Mouse (Mus musculus) stomach, embryonic 14.5 days (tissue): ENCODE measurements around the gene Arhgef3. TPM values are rescaled to one million over a fixed set of nuclear protein-coding genes. Genes with fewer than 3 reads are reported as not detected.
"Not testable (repeated sequence)": the region's sequence is repeated elsewhere in the genome, so short reads cannot be mapped to it uniquely, and the experiment has no call there.

Source experiments
- ATAC-seq: fragments of 200-750 bp; cut with Nextera tagmentation; 2 replicates; pipeline ENCODE4 v1.8.0; 2017; ENCODE audit warnings: low read depth, moderate TSS enrichment; ENCODE audit not compliant: insufficient number of reproducible peaks, insufficient read depth, low FRiP score
- H3K27ac ChIP-seq: fragments of 300-500 bp; sonication (generic); 2 replicates; pipeline ENCODE4 v1.5.1; 2014; ENCODE audit warnings: mild to moderate bottlenecking, low read length, moderate library complexity, mixed read lengths
- H3K27me3 ChIP-seq: fragments of 300-500 bp; sonication (generic); 2 replicates; pipeline ENCODE4 v1.6.1; 2014; ENCODE audit warnings: low read length, control low read depth, mixed read lengths; ENCODE audit not compliant: control insufficient read depth, insufficient read depth
- H3K36me3 ChIP-seq: fragments of 300-500 bp; sonication (generic); 2 replicates; pipeline ENCODE4 v1.6.1; 2014; ENCODE audit warnings: mild to moderate bottlenecking, control low read depth, low read length, moderate library complexity, mixed read lengths; ENCODE audit not compliant: control insufficient read depth, insufficient read depth
- H3K4me1 ChIP-seq: fragments of 300-500 bp; sonication (generic); 2 replicates; pipeline ENCODE4 v1.6.1; 2014; ENCODE audit warnings: low read length, control low read depth, mixed read lengths; ENCODE audit not compliant: control insufficient read depth, insufficient read depth
- H3K4me2 ChIP-seq: fragments of 300-500 bp; sonication (generic); replicated peaks from 2 replicates; pipeline ENCODE4 v1.6.1; 2014; ENCODE audit warnings: low read depth, low read length, control low read depth
- H3K4me3 ChIP-seq: fragments of 300-500 bp; sonication (generic); 2 replicates; pipeline ENCODE4 v1.5.1; 2014; ENCODE audit warnings: low read depth, low read length, control low read depth
- H3K9ac ChIP-seq: fragments of 300-500 bp; sonication (generic); replicated peaks from 2 replicates; pipeline ENCODE4 v1.6.1; 2014; ENCODE audit warnings: low read depth, mild to moderate bottlenecking, control low read depth, low read length, moderate library complexity, mixed read lengths
- H3K9me3 ChIP-seq: fragments of 300-500 bp; sonication (generic); 2 replicates; pipeline ENCODE4 v1.6.1; 2016; ENCODE audit warnings: low read depth, low read length, control low read depth; ENCODE audit not compliant: control insufficient read depth
- WGBS: fragments of 180-500 bp; shearing (Covaris S2); extraction: QIAGEN DNeasy Blood & Tissue Kit; methylation state at CpG from one replicate; pipeline ENCODE4 v1.1.7; 2014; 5-methylcytosine and 5-hydroxymethylcytosine counted together
- polyA plus RNA-seq: library from polyadenylated mRNA; unstranded; fragments of >200 nt; fragmentation: Nextera tagmentation; extraction: Ambion mirVana; gene quantifications from 2 replicates; pipeline ENCODE4 v1.2.1, GENCODE M21; 2014

Gene Arhgef3
- polyA plus RNA-seq, 1 experiment from 2014 or later, result 16.4 TPM

DNA sequence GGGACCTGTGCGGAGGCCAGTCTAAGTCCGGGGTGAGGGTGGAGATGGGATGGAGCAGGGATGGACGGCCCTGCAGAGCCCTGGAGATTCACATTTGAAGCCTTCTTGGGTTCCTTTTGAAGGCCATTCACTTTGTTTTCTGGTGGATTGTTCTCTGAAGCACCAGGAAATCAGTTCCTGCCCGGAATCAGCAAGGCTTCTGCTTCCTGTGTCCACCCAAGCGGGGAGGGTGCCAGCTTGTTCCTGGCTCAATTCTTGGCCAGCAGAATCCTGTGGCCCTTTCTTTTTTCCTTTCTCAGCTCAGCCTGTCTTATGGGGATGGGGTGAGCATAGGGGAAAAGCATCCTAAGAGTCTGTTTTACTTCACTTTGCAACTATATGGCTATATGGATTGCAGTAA is 131.7 kb downstream of the Arhgef3 start:
- H3K4me1 ChIP-seq, result no peaks in the 10 kb centered on the region
- no peak for ATAC-seq
- H3K4me2 ChIP-seq, result no peak overlapping the region
- no peak overlapping the region for H3K9ac ChIP-seq
- H3K27me3 ChIP-seq, result no peaks in the 10 kb centered on the region
- no peaks in the 10 kb centered on the region for H3K9me3 ChIP-seq
- H3K36me3 ChIP-seq, result no peaks in the 10 kb centered on the region
- 95% methylated on average over 5 of the region's 5 CpGs for WGBS
- H3K27ac ChIP-seq, result no peak overlapping the region
- no peak overlapping the region for H3K4me3 ChIP-seq

DNA sequence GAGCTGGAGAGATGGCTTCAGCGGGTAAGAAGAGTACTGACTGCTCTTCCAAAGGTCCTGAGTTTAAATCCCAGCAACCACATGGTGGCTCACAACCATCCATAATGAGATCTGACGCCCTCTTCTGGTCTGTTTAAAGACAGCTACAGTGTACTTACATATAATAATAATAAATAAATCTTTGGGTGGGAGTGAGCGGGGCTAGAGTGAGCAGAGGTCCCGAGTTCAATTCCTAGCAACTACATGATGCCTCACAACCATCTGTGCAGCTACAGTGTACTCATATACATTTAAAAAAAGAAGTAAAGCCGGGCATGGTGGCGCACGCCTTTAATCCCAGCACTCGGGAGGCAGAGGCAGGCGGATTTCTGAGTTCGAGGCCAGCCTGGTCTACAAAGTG is 132.2 kb downstream of the Arhgef3 start:
- not testable (repeated sequence) for H3K27me3 ChIP-seq, H3K36me3 ChIP-seq, H3K4me3 ChIP-seq, H3K4me2 ChIP-seq, H3K27ac ChIP-seq, ATAC-seq, H3K4me1 ChIP-seq, H3K9me3 ChIP-seq, H3K9ac ChIP-seq
- 89% methylated on average over 9 of the region's 10 CpGs for WGBS

DNA sequence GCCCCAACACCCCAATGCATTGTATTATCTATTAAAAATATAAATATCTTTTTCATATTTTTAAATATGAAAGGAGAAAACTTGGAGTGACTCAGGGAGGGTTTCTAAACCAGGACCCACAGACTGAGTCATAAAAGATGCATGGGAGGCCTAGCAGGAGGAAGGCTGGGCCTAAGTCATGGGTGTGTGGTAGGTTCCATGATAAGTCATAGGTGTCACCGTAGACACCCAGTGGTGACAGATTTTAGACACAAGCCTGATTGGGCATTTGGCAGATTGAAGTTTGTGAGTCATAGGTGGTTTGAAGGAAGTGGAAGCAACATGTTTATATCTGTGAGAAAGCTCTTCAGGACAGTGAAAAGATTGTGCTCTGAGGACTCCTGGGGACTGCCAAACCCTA is 134.4 kb downstream of the Arhgef3 start:
- H3K9me3 ChIP-seq, result no peaks in the 10 kb centered on the region
- 92% methylated on average over 1 of the region's 1 CpGs for WGBS
- H3K27ac ChIP-seq, result no peak overlapping the region
- no peaks in the 10 kb centered on the region for H3K36me3 ChIP-seq
- H3K4me3 ChIP-seq, result no peak overlapping the region
- no peak for ATAC-seq
- no peaks in the 10 kb centered on the region for H3K4me1 ChIP-seq
- H3K4me2 ChIP-seq, result no peak overlapping the region
- H3K9ac ChIP-seq, result no peak overlapping the region
- H3K27me3 ChIP-seq, result no peaks in the 10 kb centered on the region

DNA sequence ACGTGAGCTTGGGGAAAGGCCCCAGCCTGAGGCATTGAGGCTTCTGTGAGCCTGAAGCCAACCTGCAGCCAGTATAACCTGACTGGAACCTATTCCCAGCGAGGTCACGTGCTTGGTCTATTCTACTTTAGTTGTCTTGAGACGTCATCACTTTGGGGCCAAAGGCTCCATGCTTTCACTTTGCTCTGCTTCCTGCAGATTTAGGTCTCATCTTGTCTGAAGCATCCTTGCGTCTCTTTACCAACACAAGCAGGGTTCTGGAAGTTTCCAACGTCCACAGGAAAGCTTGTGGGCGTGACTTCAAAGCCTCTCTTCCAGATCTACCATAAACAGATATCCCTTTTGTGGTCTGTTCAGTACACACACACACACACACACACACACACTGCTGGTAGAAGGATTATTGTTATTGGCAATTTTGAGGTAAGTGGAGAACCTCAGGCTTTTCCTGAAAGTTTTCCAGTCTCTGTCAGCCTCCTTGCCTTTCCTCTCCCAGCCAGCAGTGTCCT is 135.6 kb downstream of the Arhgef3 start:
- 68% methylated on average over 7 of the region's 7 CpGs for WGBS
- H3K27ac ChIP-seq, result no peak overlapping the region
- ATAC-seq, result no peak
- no peaks in the 10 kb centered on the region for H3K9me3 ChIP-seq
- H3K27me3 ChIP-seq, result no peaks in the 10 kb centered on the region
- H3K4me3 ChIP-seq, result no peak overlapping the region
- no peak overlapping the region for H3K4me2 ChIP-seq
- no peak overlapping the region for H3K9ac ChIP-seq
- no peaks in the 10 kb centered on the region for H3K36me3 ChIP-seq
- H3K4me1 ChIP-seq, result no peaks in the 10 kb centered on the region

DNA sequence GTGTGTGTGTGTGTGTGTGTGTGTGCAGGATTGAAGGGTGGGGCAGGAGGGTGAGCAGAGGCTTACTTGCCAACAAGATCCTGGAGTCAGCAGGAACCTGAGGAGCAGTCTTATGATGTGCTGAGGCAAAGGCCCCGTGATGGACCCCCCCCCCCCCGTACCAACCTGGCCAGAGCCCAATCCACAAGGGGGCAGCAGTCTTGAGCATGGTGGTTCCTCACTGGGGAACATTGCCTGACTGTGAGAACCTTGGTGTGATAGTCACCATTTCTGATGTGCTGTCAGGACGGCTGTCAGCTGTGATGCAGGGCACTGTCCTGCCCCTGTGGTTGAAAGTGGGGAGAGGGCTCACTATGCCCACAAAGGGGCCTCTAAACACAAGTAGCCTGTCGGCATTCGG is 138.7 kb downstream of the Arhgef3 start:
- 85% methylated on average over 5 of the region's 5 CpGs for WGBS
- H3K27ac ChIP-seq, result no peak overlapping the region

DNA sequence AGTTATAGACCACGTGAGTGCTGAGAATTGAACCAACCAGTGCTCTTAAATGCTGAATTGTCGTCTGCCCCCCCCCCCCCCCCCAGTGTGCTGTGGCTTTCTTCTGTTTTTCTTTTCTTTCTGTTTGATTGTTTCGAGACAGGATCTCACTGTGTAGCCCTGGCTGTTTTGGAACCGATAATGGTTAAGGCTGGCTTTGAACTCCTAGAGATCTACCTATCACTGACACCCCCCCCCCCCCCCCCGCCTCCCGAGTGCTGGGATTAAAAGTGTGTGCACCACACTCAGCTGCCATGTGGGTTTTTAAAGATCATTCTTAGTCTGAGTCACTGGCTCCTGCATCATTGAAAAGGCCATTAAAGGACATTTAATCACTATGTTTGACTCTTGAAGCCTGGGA is 147.7 kb downstream of the Arhgef3 start:
- no peak overlapping the region for H3K27ac ChIP-seq
- no peak overlapping the region for H3K4me3 ChIP-seq
- no peak for ATAC-seq
- no peaks in the 10 kb centered on the region for H3K36me3 ChIP-seq
- WGBS, result 58% methylated on average over 6 of the region's 6 CpGs
- no peak overlapping the region for H3K9ac ChIP-seq
- no peak overlapping the region for H3K4me2 ChIP-seq
- no peaks in the 10 kb centered on the region for H3K9me3 ChIP-seq
- H3K4me1 ChIP-seq, result no peaks in the 10 kb centered on the region; the same call in 1 of the 2 replicates
- H3K27me3 ChIP-seq, result no peaks in the 10 kb centered on the region

More for the DNA sequence above, 138.7 kb downstream of the Arhgef3 start:
- Histone ChIP-seq H3K4me3 (no peak overlapping the region), H3K9ac (no peak overlapping the region), H3K27me3 (no peaks in the 10 kb centered on the region), H3K9me3 (no peaks in the 10 kb centered on the region), H3K4me1 (no peaks in the 10 kb centered on the region), H3K36me3 (no peaks in the 10 kb centered on the region), H3K4me2 (no peak overlapping the region)
- no peak for ATAC-seq

DNA sequence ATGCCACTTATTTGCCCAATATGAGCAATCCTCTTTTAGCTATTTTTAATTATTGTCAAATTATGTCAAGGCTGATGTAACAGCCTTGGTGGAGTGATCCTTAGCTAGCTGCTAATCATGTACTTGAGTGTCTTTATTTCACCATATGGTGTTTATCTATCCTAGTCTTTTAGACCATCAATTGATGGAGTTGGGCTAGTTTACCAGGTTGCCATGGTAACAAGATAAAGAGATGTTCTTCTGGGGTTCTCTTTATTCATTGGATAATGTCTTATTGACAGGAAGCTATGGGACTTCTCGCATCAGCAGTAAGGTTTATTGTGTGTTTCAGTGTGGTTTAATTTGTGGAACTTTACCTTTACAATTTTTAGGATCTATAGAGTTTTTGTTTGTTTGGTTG is 151.9 kb downstream of the Arhgef3 start:
- WGBS, result 73% methylated on average over 1 of the region's 1 CpGs
- H3K36me3 ChIP-seq, result no peaks in the 10 kb centered on the region
- no peak overlapping the region for H3K4me3 ChIP-seq
- ATAC-seq, result no peak
- no peak overlapping the region for H3K27ac ChIP-seq
- H3K4me2 ChIP-seq, result no peak overlapping the region
- no peak overlapping the region for H3K9ac ChIP-seq
- no peaks in the 10 kb centered on the region; the same call in 1 of the 2 replicates for H3K4me1 ChIP-seq
- no peaks in the 10 kb centered on the region for H3K27me3 ChIP-seq
- no peaks in the 10 kb centered on the region for H3K9me3 ChIP-seq

DNA sequence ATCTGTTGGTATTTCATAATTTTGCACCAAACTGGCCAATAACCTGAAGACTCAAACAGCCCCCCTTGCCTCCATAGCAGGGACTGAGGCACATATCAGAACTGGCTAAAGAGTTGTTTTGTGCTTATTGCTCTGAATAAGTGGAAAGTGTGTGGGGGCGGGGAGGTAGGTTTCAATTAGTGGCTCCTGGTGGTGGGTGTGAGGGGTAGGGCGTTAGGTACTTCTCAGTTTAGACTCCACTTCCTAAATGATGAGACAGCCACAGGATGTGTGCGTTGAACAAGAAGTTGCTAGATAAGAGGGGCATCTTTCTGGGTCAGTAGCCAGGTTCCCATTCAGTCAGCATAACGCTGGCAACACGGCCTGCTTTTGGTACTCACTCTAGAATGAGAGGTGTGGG is 153.4 kb downstream of the Arhgef3 start:
- Histone ChIP-seq H3K9ac (no peak overlapping the region), H3K9me3 (no peaks in the 10 kb centered on the region), H3K4me1 (no peaks in the 10 kb centered on the region; the same call in 1 of the 2 replicates), H3K27ac (no peak overlapping the region), H3K4me3 (no peak overlapping the region), H3K36me3 (no peaks in the 10 kb centered on the region), H3K4me2 (no peak overlapping the region), H3K27me3 (no peaks in the 10 kb centered on the region)
- 70% methylated on average over 5 of the region's 5 CpGs for WGBS
- no peak for ATAC-seq

DNA sequence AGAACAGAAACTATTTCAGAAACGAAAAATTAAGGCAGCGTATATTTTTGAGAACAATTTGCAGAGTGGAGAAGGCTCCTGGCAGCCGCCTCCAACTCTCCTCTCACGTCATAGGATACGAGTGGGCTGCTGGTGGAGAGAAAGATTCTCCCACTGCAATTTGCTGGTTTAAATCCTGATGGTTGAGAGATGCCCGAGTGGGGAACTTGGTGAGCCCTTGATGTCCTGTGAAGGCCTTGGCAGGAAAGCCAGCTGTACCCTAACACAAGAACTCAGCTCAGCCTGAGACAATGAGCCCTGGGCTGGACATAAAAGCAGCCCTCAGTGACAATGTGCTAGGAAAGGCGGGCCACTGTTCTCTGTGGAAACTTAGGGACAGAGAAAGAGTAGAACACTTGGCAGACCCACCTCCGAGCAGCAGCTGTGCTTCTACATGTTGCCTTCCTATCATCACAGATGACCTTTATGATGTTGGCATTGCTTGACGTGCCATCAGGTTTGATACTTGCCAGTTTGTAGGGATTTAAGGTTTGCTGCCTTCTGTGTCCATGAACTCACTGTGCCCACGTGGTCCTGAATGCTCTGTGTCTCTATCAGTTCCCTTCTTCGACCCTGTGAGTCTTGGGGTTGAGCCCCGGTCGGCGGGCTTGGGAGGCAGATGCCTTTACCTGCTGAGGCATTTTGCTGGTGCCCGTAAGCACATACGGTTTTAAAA is 154.4 kb downstream of the Arhgef3 start:
- H3K27me3 ChIP-seq, result no peaks in the 10 kb centered on the region
- H3K36me3 ChIP-seq, result no peaks in the 10 kb centered on the region
- ATAC-seq, result no peak
- 85% methylated on average over 16 of the region's 16 CpGs for WGBS
- no peak overlapping the region for H3K27ac ChIP-seq
- H3K4me2 ChIP-seq, result no peak overlapping the region
- no peaks in the 10 kb centered on the region for H3K9me3 ChIP-seq
- H3K4me1 ChIP-seq, result no peaks in the 10 kb centered on the region; the same call in 1 of the 2 replicates
- H3K9ac ChIP-seq, result no peak overlapping the region
- no peak overlapping the region for H3K4me3 ChIP-seq
